In the genomic region with DNA sequence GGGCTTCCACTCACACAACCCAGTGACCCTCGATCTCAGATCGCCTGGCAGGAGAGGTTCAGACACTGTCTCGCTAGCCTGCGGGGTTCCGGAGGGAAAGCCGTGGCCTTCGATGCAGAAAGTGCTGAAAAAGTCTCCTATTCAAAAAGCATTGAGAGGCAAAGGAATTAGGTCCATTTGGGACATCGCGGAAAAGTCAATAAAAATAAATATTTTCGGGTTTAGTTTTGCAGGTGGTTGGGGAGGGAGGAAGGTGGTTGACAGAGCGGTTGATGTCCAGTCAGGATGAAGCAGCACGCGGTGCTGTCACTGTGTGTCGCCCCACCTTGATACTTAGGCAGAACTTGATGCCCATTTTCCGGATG, we compare ENCODE assay signal across 8 mouse cellular contexts. TPM values are rescaled to one million over a fixed set of nuclear protein-coding genes. Genes with fewer than 3 reads are reported as not detected.
A peak's percentile ranks its signal among the peaks of the same experiment; 100 is the strongest.
DNase-seq lines count a peak whose midpoint lies in the region; ATAC-seq and TF ChIP-seq lines count a peak whose summit lies in the region.

No protein-coding gene starts in this region.

- no peaks in the 10 kb centered on the region for H3K9me3 ChIP-seq in liver, embryonic 12.5 days (replicated peaks)

- peak overlapping the region; percentile 92 for H3K27ac ChIP-seq in gastrocnemius, adult 2 months
- H3K27ac ChIP-seq in testis, adult 2 months (ENCODE audit: control insufficient read depth, insufficient read depth, low read depth, low read length) = no peak overlapping the region
- H3K27ac ChIP-seq in liver, embryonic 12.5 days = no peak overlapping the region

- TF ChIP-seq CTCF in gastrocnemius, adult 2 months (IDR thresholded peaks at IDR 0.05) = no peak
- TF ChIP-seq CTCF in testis, adult 2 months (IDR thresholded peaks at IDR 0.05; ENCODE audit: control insufficient read depth, insufficient read depth, insufficient replicate concordance, low read depth, low read length) = no peak

- no peak for TF ChIP-seq POLR2A in testis, adult 2 months (IDR thresholded peaks at IDR 0.05; ENCODE audit: control insufficient read depth, low read depth, low read length)

- no peak for ATAC-seq in liver, embryonic 12.5 days

- no peaks in the 10 kb centered on the region for H3K36me3 ChIP-seq in testis, adult 2 months (ENCODE audit: control insufficient read depth, insufficient read depth, low read length)
- no peaks in the 10 kb centered on the region for H3K36me3 ChIP-seq in liver, embryonic 12.5 days

- no peak overlapping the region for H3K9ac ChIP-seq in liver, embryonic 12.5 days

- peak overlapping the region; percentile 63 for H3K4me2 ChIP-seq in liver, embryonic 12.5 days

- H3K4me3 ChIP-seq in gastrocnemius, adult 2 months = peak overlapping the region; percentile 84
- peak overlapping the region; percentile 50 for H3K4me3 ChIP-seq in testis, adult 2 months (ENCODE audit: control insufficient read depth, low read depth, low read length)
- H3K4me3 ChIP-seq in liver, embryonic 12.5 days = peak overlapping the region; percentile 46

- WGBS in liver, embryonic 12.5 days (ENCODE audit: insufficient replicate concordance) = 3% methylated on average over 15 of the region's 15 CpGs

- intact Hi-C loops in gastrocnemius, adult 2 months (cut with DNase I) = loop anchor here (10.0 kb wide), 1 partner anchor 351 kb away; no protein-coding TSS in a partner anchor

- peaks cover 14% of the 10 kb centered on the region for H3K4me1 ChIP-seq in testis, adult 2 months (ENCODE audit: control insufficient read depth, insufficient read depth, low read length)
- peaks cover 3% of the 10 kb centered on the region; the same call in 1 of the 2 replicates for H3K4me1 ChIP-seq in liver, embryonic 12.5 days

- no peak for DNase-seq in gastrocnemius, adult 2 months
- no peak for DNase-seq in gastrocnemius, postnatal 4 days (ENCODE audit: low spot score in 2 of 2)
- no peak for DNase-seq in testis, postnatal 14 days (ENCODE audit: low spot score)
- DNase-seq in embryo, embryonic 9.5 days (ENCODE audit: extremely low spot score) = no peak
- DNase-seq in adrenal gland, postnatal 25 days = no peak
- DNase-seq in cerebellum, adult 11-12 months = no peak

- H3K27me3 ChIP-seq in testis, adult 2 months (ENCODE audit: control insufficient read depth, insufficient read depth, low read length) = no peaks in the 10 kb centered on the region; the same call in 1 of the 2 replicates
- peaks cover 93% of the 10 kb centered on the region for H3K27me3 ChIP-seq in liver, embryonic 12.5 days (replicated peaks)

RNA-seq across cellular contexts. Expression of a gene that starts 1.8 kb away (rescaled TPM):
- total RNA-seq in gastrocnemius, adult 2 months (2021) = 1 to 10 TPM; 4.5 to 8.8 TPM
- total RNA-seq in gastrocnemius, postnatal 4 days (2021) = 10 to 100 TPM; 11.4 to 13.9 TPM
- 0.25 and 0.54 TPM in 2 replicates for polyA plus RNA-seq in testis, adult 2 months (2012; rRNA removed)
- polyA plus RNA-seq in liver, embryonic 12.5 days (2016; fragmentation: Nextera tagmentation; extraction: Ambion mirVana) = 0.69 and 0.74 TPM in 2 replicates
- total RNA-seq in adrenal gland, postnatal 25 days (2021) = 4.2 and 6.1 TPM in 2 replicates
